9 mouse cellular contexts compared by ENCODE assay signal in the genomic region with DNA sequence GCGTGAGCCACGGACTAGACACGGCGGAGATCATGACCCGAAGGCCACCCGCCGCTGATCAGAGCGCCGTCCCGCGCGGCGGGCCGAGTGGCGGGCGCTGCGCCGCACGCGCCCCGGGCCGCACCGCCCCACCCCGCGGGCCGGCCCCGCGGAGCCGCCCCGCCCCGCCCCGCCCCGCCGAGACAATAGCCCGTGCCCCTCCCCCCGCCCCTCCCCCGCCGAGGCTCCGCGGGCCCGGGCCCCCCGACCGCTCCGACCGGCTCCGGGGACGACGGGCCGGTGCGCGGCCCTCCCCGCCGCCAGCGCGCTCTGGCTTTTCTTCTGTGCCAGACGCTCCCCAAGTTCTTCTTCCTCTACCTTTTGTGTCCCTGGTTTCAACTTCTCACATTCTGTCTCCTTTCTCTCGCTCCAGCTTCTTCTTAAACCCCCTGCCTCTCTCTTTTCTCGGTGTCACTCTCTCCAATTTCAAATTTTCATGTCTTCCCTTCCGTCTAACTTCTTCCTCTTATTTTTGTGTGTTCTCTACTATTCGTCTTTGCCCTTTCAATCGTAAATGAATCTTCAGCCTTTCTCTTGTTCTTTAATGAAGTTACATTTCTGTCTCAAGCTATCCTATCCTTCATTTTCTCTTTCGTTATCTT. TPM values are rescaled to one million over a fixed set of nuclear protein-coding genes. Genes with fewer than 3 reads are reported as not detected.
DNase-seq lines count a peak whose midpoint lies in the region; ATAC-seq and TF ChIP-seq lines count a peak whose summit lies in the region.
"Had no signal": no experiment of that assay in that cellular context is flagged by ENCODE, and none has a peak within 500 bp of the region (broad histone marks: within the 10 kb centered on the region; RNA-seq: fewer than 3 reads in every experiment).

No protein-coding gene starts in this region.

- no peak overlapping the region for H3K9ac ChIP-seq in hindbrain, embryonic 15.5 days
- H3K9ac ChIP-seq in midbrain, embryonic 15.5 days = no peak overlapping the region

- DNase-seq in kidney, adult 2 months = no peak
- DNase-seq in kidney, postnatal 4 days = no peak
- DNase-seq in embryonic facial prominence, embryonic 10.5 days (ENCODE audit: low spot score) = peak; percentile 61
- DNase-seq in adrenal gland, postnatal 36 days = no peak
- DNase-seq in layer of hippocampus, postnatal 36 days = no peak
- DNase-seq in kidney, postnatal 36 days = no peak

- H3K27ac ChIP-seq in kidney, adult 2 months (ENCODE audit: insufficient read depth, low read depth, low read length) = no peak overlapping the region
- peak overlapping the region; percentile 78 for H3K27ac ChIP-seq in embryonic facial prominence, embryonic 10.5 days (replicated peaks)
- H3K27ac ChIP-seq in hindbrain, embryonic 15.5 days (replicated peaks) = no peak overlapping the region
- no peak overlapping the region for H3K27ac ChIP-seq in midbrain, embryonic 15.5 days

- H3K4me2 ChIP-seq in hindbrain, embryonic 15.5 days = peak overlapping the region; percentile 59
- peak overlapping the region; percentile 49 for H3K4me2 ChIP-seq in midbrain, embryonic 15.5 days

- peak overlapping the region; percentile 30 for H3K4me3 ChIP-seq in kidney, adult 2 months (ENCODE audit: insufficient read depth, low read depth, low read length)
- peak overlapping the region; percentile 61 for H3K4me3 ChIP-seq in embryonic facial prominence, embryonic 10.5 days
- peak overlapping the region; percentile 36 for H3K4me3 ChIP-seq in hindbrain, embryonic 15.5 days
- H3K4me3 ChIP-seq in midbrain, embryonic 15.5 days = peak overlapping the region; percentile 35

- no peak for TF ChIP-seq CTCF in kidney, adult 2 months (conservative IDR thresholded peaks at IDR 0.05; ENCODE audit: insufficient read depth, insufficient read length, low read depth, low read length)

- H3K27me3 ChIP-seq in kidney, adult 2 months (replicated peaks; ENCODE audit: control insufficient read depth, insufficient read depth, low read length) = peaks cover 5% of the 10 kb centered on the region
- H3K27me3 ChIP-seq in embryonic facial prominence, embryonic 10.5 days (replicated peaks; ENCODE audit: low read depth, poor library complexity, severe bottlenecking) = peaks cover 100% of the 10 kb centered on the region
- peaks cover 92% of the 10 kb centered on the region for H3K27me3 ChIP-seq in hindbrain, embryonic 15.5 days
- H3K27me3 ChIP-seq in midbrain, embryonic 15.5 days (replicated peaks) = peaks cover 98% of the 10 kb centered on the region

- no peak for TF ChIP-seq POLR2A in kidney, adult 2 months (IDR thresholded peaks at IDR 0.05; ENCODE audit: low read depth, low read length)

- H3K9me3 ChIP-seq in embryonic facial prominence, embryonic 10.5 days = no peaks in the 10 kb centered on the region
- no peaks in the 10 kb centered on the region for H3K9me3 ChIP-seq in hindbrain, embryonic 15.5 days
- H3K9me3 ChIP-seq in midbrain, embryonic 15.5 days = no peaks in the 10 kb centered on the region

- no peaks in the 10 kb centered on the region for H3K36me3 ChIP-seq in kidney, adult 2 months (ENCODE audit: control insufficient read depth, insufficient read depth, low read length)
- H3K36me3 ChIP-seq in embryonic facial prominence, embryonic 10.5 days (replicated peaks) = no peaks in the 10 kb centered on the region
- H3K36me3 ChIP-seq in hindbrain, embryonic 15.5 days = no peaks in the 10 kb centered on the region
- no peaks in the 10 kb centered on the region for H3K36me3 ChIP-seq in midbrain, embryonic 15.5 days (replicated peaks)

- ATAC-seq in hindbrain, embryonic 15.5 days (ENCODE audit: low FRiP score, low read depth) = no peak
- ATAC-seq in midbrain, embryonic 15.5 days (replicated peaks) = no peak

- no peaks in the 10 kb centered on the region for H3K4me1 ChIP-seq in kidney, adult 2 months (ENCODE audit: control insufficient read depth, insufficient read depth, low read length)
- peaks cover 76% of the 10 kb centered on the region for H3K4me1 ChIP-seq in embryonic facial prominence, embryonic 10.5 days
- H3K4me1 ChIP-seq in hindbrain, embryonic 15.5 days (replicated peaks) = peaks cover 47% of the 10 kb centered on the region
- peaks cover 44% of the 10 kb centered on the region for H3K4me1 ChIP-seq in midbrain, embryonic 15.5 days

- 3% methylated on average over 40 of the region's 62 CpGs for WGBS in kidney, adult 2 months
- under 1% methylated on average over 57 of the region's 62 CpGs for WGBS in embryonic facial prominence, embryonic 10.5 days
- WGBS in hindbrain, embryonic 15.5 days = under 1% methylated on average over 43 of the region's 62 CpGs
- WGBS in midbrain, embryonic 15.5 days = under 1% methylated on average over 34 of the region's 62 CpGs

RNA-seq across cellular contexts. Expression of a gene that starts 3.4 kb away (rescaled TPM):
- polyA plus RNA-seq in kidney, adult 2 months (2012; rRNA removed) = 0.15 and 1.7 TPM in 2 replicates
- 8.1 and 9.5 TPM in 2 replicates for polyA plus RNA-seq in embryonic facial prominence, embryonic 10.5 days (2016; fragmentation: Nextera tagmentation; extraction: Ambion mirVana)
- 1.1 and 1.2 TPM in 2 replicates for polyA plus RNA-seq in hindbrain, embryonic 15.5 days (2015; fragmentation: Nextera tagmentation; extraction: Ambion mirVana)
- polyA plus RNA-seq in midbrain, embryonic 15.5 days (2015; fragmentation: Nextera tagmentation; extraction: Ambion mirVana) = 0.80 and 0.98 TPM in 2 replicates
- under 1 TPM in 1 of 2 experiments, not detected in 1; 0.20 TPM for total RNA-seq in adrenal gland, postnatal 36 days (2021)
- 1 to 10 TPM; 1.3 to 1.5 TPM for total RNA-seq in layer of hippocampus, postnatal 36 days (2021)
- total RNA-seq: liver, adult 2 months had no signal

RNA-seq across cellular contexts. Expression of a gene that starts 35.2 kb away (rescaled TPM):
- polyA plus RNA-seq in kidney, adult 2 months (2012; rRNA removed) = 0.34 and 0.69 TPM in 2 replicates
- 2.6 and 3.5 TPM in 2 replicates for polyA plus RNA-seq in embryonic facial prominence, embryonic 10.5 days (2016; fragmentation: Nextera tagmentation; extraction: Ambion mirVana)
- polyA plus RNA-seq in hindbrain, embryonic 15.5 days (2015; fragmentation: Nextera tagmentation; extraction: Ambion mirVana) = 11.8 and 14.8 TPM in 2 replicates
- polyA plus RNA-seq in midbrain, embryonic 15.5 days (2015; fragmentation: Nextera tagmentation; extraction: Ambion mirVana) = 13.1 and 13.7 TPM in 2 replicates
- under 1 TPM in 1 of 2 experiments, not detected in 1; 0.60 TPM for total RNA-seq in adrenal gland, postnatal 36 days (2021)
- 1 to 10 TPM in 1 of 2 experiments, under 1 TPM in 1; 0.85 to 1.2 TPM for total RNA-seq in layer of hippocampus, postnatal 36 days (2021)
- total RNA-seq: liver, adult 2 months had no signal
- polyA plus RNA-seq: liver, adult 2 months had no signal

RNA-seq across cellular contexts. Expression of a gene that starts 39.2 kb away (rescaled TPM):
- polyA plus RNA-seq in kidney, adult 2 months (2012; rRNA removed) = 1.1 and 1.4 TPM in 2 replicates
- 3.2 and 3.6 TPM in 2 replicates for polyA plus RNA-seq in embryonic facial prominence, embryonic 10.5 days (2016; fragmentation: Nextera tagmentation; extraction: Ambion mirVana)
- polyA plus RNA-seq in hindbrain, embryonic 15.5 days (2015; fragmentation: Nextera tagmentation; extraction: Ambion mirVana) = 14.8 and 18.8 TPM in 2 replicates
- polyA plus RNA-seq in midbrain, embryonic 15.5 days (2015; fragmentation: Nextera tagmentation; extraction: Ambion mirVana) = 22.8 and 23.3 TPM in 2 replicates
- 1 to 10 TPM; 1.1 to 4.9 TPM for total RNA-seq in adrenal gland, postnatal 36 days (2021)
- total RNA-seq in layer of hippocampus, postnatal 36 days (2021) = 100 to 1,000 TPM; 172 to 185 TPM
- total RNA-seq: liver, adult 2 months had no signal
- polyA plus RNA-seq: liver, adult 2 months had no signal

RNA-seq across cellular contexts. Expression of a gene that starts 42.7 kb away (rescaled TPM):
- 3.1 and 3.8 TPM in 2 replicates for polyA plus RNA-seq in kidney, adult 2 months (2012; rRNA removed)
- 30.2 and 32.2 TPM in 2 replicates for polyA plus RNA-seq in embryonic facial prominence, embryonic 10.5 days (2016; fragmentation: Nextera tagmentation; extraction: Ambion mirVana)
- 192 and 212 TPM in 2 replicates for polyA plus RNA-seq in hindbrain, embryonic 15.5 days (2015; fragmentation: Nextera tagmentation; extraction: Ambion mirVana)
- polyA plus RNA-seq in midbrain, embryonic 15.5 days (2015; fragmentation: Nextera tagmentation; extraction: Ambion mirVana) = 223 and 229 TPM in 2 replicates
- total RNA-seq in adrenal gland, postnatal 36 days (2021) = 10 to 100 TPM in 1 of 2 experiments, 1 to 10 TPM in 1; 9.6 to 10.9 TPM
- 100 to 1,000 TPM; 548 to 589 TPM for total RNA-seq in layer of hippocampus, postnatal 36 days (2021)
